Mouse (Mus musculus): ENCODE data around the gene Ccdc59. TPM values are rescaled to one million over a fixed set of nuclear protein-coding genes. Genes with fewer than 3 reads are reported as not detected.

Ccdc59 gene
- polyA plus RNA-seq, 1 experiment from 2014 or later, result 45.0 TPM

- no peak for ATAC-seq (ENCODE audit: insufficient number of reproducible peaks, low FRiP score)
- H3K9ac ChIP-seq, result no peak overlapping the region
- H3K4me1 ChIP-seq (replicated peaks), result peaks cover 7% of the 10 kb centered on the region
- no peaks in the 10 kb centered on the region for H3K27me3 ChIP-seq (replicated peaks)
- 52% methylated on average over 4 of the region's 4 CpGs for WGBS
- no peak overlapping the region for H3K27ac ChIP-seq (ENCODE audit: poor library complexity, severe bottlenecking)
- H3K9me3 ChIP-seq (replicated peaks), result no peaks in the 10 kb centered on the region
- H3K4me2 ChIP-seq, result no peak overlapping the region
- no peak overlapping the region for H3K4me3 ChIP-seq
- H3K36me3 ChIP-seq, result peaks cover 33% of the 10 kb centered on the region
Observed at GRCm38 (mm10) chr10:105851136-105851535, 10.3 kb downstream of the Ccdc59 start.

- no peak overlapping the region for H3K27ac ChIP-seq (ENCODE audit: poor library complexity, severe bottlenecking)
- H3K36me3 ChIP-seq, result no peaks in the 10 kb centered on the region
- no peak overlapping the region for H3K9ac ChIP-seq
- no peak for ATAC-seq (ENCODE audit: insufficient number of reproducible peaks, low FRiP score)
- H3K4me2 ChIP-seq, result no peak overlapping the region
- H3K4me1 ChIP-seq (replicated peaks), result no peaks in the 10 kb centered on the region
- H3K9me3 ChIP-seq (replicated peaks), result no peaks in the 10 kb centered on the region; the same call in 1 of the 2 replicates
- WGBS, result 47% methylated on average over 4 of the region's 4 CpGs
- H3K4me3 ChIP-seq, result no peak overlapping the region
- H3K27me3 ChIP-seq (replicated peaks), result no peaks in the 10 kb centered on the region
Observed at GRCm38 (mm10) chr10:105867312-105867711, 26.4 kb downstream of the Ccdc59 start.

Other genes starting within 250 kb of the Ccdc59 start
- gene Mettl25, start 313 bp downstream of the Ccdc59 start, polyA plus RNA-seq (2016; fragmentation: Nextera tagmentation; extraction: Ambion mirVana), result 10.0 and 11.2 TPM in 2 replicates